Mouse (Mus musculus) yolk sac, embryonic 10.5 days (tissue): ENCODE results near the gene Hectd2.

Experiments used
- DNase-seq: peaks from one replicate; pipeline ENCODE4 v3.0.0-alpha.2; 2017; ENCODE audit warnings: low spot score

Gene Hectd2

GRCm38 (mm10) chr19:36554046-36554784, at the start of gene Hectd2:
Gene Hectd2, plus strand, starts transcription at chr19:36554639.
- DNase-seq = peak; percentile 80

- no peak for DNase-seq
Observed at GRCm38 (mm10) chr19:36504716-36505115, 49.7 kb upstream of the Hectd2 start.

- no peak for DNase-seq
Observed at GRCm38 (mm10) chr19:36511305-36511704, 43.1 kb upstream of the Hectd2 start.

GRCm38 (mm10) chr19:36518461-36518860, 36.0 kb upstream of the Hectd2 start:
- no peak for DNase-seq

- no peak for DNase-seq
Observed at GRCm38 (mm10) chr19:36521568-36521967, 32.9 kb upstream of the Hectd2 start.

- no peak for DNase-seq
Observed at GRCm38 (mm10) chr19:36522558-36523195, 31.8 kb upstream of the Hectd2 start.

- no peak for DNase-seq
Observed at GRCm38 (mm10) chr19:36525071-36525470, 29.4 kb upstream of the Hectd2 start.

GRCm38 (mm10) chr19:36533082-36533481, 21.4 kb upstream of the Hectd2 start:
- DNase-seq = no peak

- DNase-seq = no peak
Observed at GRCm38 (mm10) chr19:36534011-36534765, 20.3 kb upstream of the Hectd2 start.

- no peak for DNase-seq
Observed at GRCm38 (mm10) chr19:36534766-36535140, 19.7 kb upstream of the Hectd2 start.

- DNase-seq = no peak
Observed at GRCm38 (mm10) chr19:36535186-36535585, 19.3 kb upstream of the Hectd2 start.

- no peak for DNase-seq
Observed at GRCm38 (mm10) chr19:36535878-36536277, 18.6 kb upstream of the Hectd2 start.

- DNase-seq = no peak
Observed at GRCm38 (mm10) chr19:36536929-36537328, 17.5 kb upstream of the Hectd2 start.

- DNase-seq = no peak
Observed at GRCm38 (mm10) chr19:36538528-36538927, 15.9 kb upstream of the Hectd2 start.

GRCm38 (mm10) chr19:36539311-36539710, 15.1 kb upstream of the Hectd2 start:
- DNase-seq = no peak

- DNase-seq = no peak
Observed at GRCm38 (mm10) chr19:36540012-36540606, 14.3 kb upstream of the Hectd2 start.

GRCm38 (mm10) chr19:36540776-36541175, 13.7 kb upstream of the Hectd2 start:
- no peak for DNase-seq

- DNase-seq = no peak
Observed at GRCm38 (mm10) chr19:36553561-36554045, 836 bp upstream of the Hectd2 start.

- peak; percentile 47 for DNase-seq
Observed at GRCm38 (mm10) chr19:36554785-36555595, 551 bp downstream of the Hectd2 start.

GRCm38 (mm10) chr19:36559331-36559730, 4.9 kb downstream of the Hectd2 start:
- DNase-seq = no peak

GRCm38 (mm10) chr19:36560160-36560559, 5.7 kb downstream of the Hectd2 start:
- DNase-seq = no peak
